Mouse (Mus musculus): ENCODE measurements at regions not wholly inside any gene's neighbourhood (a gene's known extent, or its start where the extent isn't known, plus 50 kb on each side); places are given as distances from the start of the nearest gene placed in this dataset.

DNA sequence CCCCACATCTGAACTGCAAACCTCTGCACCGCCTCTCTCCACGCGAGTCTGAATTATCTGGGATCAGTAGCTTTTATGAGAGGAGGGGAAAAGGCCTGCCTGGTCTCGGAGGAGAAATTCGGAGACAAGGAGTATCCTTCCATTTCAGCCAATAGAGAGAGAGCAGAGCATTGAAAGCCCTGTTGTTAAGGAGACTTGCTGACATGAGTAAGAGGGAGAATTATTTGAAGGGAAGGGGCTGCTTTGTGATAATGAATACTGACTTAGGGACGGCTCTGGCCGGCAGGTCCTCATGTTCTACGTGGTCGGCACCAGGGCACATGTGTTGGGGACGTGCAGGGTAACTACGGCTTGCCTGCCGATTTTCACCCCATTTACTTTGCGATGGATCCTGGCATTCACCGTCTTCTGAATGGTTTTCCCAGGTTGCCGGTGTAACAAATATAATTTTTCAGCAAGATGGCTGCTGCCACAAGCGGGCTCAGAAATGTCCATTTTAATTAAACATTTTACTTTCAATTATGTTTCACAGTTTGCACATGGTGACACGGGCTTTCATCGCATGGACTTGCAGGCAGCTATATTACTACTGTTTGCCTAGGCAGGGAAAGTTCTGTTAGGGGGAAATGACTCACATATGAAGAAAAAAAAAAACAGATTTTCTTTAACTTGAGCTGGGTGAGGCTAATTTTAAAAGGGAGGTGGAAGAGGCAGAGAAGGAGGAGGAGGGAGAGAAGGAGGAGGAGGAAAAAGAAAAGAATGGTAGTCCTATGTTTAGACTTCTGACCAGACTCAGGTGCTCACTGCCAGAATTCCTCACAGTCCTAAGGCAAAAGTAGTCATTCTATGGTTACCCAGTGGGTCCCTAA is 744.3 kb upstream of the Arrdc4 start:
- H3K4me2 ChIP-seq (replicated peaks; ENCODE audit: low read depth): no peak overlapping the region
- H3K4me1 ChIP-seq (replicated peaks; ENCODE audit: control insufficient read depth, insufficient read depth, low read length): no peaks in the 10 kb centered on the region
- ATAC-seq: no peak
- H3K9ac ChIP-seq (ENCODE audit: low read depth, low read length): no peak overlapping the region
- H3K4me3 ChIP-seq (ENCODE audit: low read depth, low read length): no peak overlapping the region
- H3K9me3 ChIP-seq (ENCODE audit: control insufficient read depth): no peaks in the 10 kb centered on the region
- 0 out of 2 replicates have a peak, but pooled peaks cover 2% of the 10 kb centered on the region for H3K27me3 ChIP-seq (replicated peaks; ENCODE audit: control insufficient read depth, insufficient read depth, low read length)
- 76% methylated on average over 18 of the region's 18 CpGs for WGBS
- H3K36me3 ChIP-seq (ENCODE audit: control insufficient read depth, insufficient read depth): no peaks in the 10 kb centered on the region
- TF ChIP-seq CTCF (IDR thresholded peaks at IDR 0.05; ENCODE audit: low read depth): no peak
- no peak overlapping the region for H3K27ac ChIP-seq (ENCODE audit: low read depth, low read length)

DNA sequence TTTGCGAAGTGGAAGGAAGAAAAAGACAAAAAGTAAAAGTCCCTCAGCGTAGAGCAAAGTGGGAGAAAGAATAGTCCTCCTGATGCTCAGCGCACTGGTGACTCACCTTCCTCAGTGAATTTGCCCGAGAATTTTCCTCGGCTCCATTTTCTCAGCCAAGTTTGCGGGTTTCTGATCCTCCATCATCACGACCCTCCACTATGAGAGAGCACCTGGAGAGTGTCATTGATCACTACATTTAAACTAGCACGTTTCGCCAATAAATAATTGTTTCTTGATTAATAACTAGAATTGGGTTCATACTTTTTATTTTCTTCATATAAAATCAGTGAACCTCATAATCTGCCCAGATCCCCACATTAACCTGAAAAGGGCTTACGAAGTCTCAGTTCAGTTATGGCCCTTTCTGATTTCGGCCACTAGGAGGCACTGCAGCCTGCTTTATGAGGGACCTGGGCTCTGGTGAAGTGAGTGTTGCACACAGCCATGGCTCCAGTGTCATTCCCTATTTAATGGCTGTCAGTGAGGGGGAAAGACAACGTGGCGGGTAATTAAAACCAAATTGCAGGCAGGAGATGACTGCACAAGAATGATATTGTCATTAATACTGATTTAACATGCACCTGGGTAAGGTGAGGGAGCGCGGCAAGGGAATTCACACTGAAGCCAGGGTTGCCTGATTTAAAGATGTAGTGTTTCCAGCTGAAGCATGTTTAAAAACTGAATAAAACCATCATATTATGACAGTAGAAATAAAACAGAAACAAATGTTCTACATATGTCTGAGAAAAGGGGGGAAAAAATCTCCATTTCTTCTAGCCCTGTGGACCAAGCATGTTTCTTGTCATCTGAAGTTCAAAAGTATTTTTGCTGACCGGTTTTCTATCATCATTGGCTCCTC is 741.8 kb upstream of the Arrdc4 start:
- peak; percentile 94 for TF ChIP-seq CTCF (IDR thresholded peaks at IDR 0.05; ENCODE audit: low read depth)
- WGBS: 32% methylated on average over 16 of the region's 16 CpGs
- Histone ChIP-seq H3K9ac (ENCODE audit: low read depth, low read length) (no peak overlapping the region), H3K27me3 (replicated peaks; ENCODE audit: control insufficient read depth, insufficient read depth, low read length) (0 out of 2 replicates have a peak, but pooled peaks cover 2% of the 10 kb centered on the region), H3K27ac (ENCODE audit: low read depth, low read length) (no peak overlapping the region), H3K4me1 (replicated peaks; ENCODE audit: control insufficient read depth, insufficient read depth, low read length) (no peaks in the 10 kb centered on the region), H3K4me2 (replicated peaks; ENCODE audit: low read depth) (no peak overlapping the region), H3K36me3 (ENCODE audit: control insufficient read depth, insufficient read depth) (no peaks in the 10 kb centered on the region), H3K9me3 (ENCODE audit: control insufficient read depth) (no peaks in the 10 kb centered on the region), H3K4me3 (ENCODE audit: low read depth, low read length) (no peak overlapping the region)
- peak; percentile 51; the same call in 1 of the 2 replicates for ATAC-seq

DNA sequence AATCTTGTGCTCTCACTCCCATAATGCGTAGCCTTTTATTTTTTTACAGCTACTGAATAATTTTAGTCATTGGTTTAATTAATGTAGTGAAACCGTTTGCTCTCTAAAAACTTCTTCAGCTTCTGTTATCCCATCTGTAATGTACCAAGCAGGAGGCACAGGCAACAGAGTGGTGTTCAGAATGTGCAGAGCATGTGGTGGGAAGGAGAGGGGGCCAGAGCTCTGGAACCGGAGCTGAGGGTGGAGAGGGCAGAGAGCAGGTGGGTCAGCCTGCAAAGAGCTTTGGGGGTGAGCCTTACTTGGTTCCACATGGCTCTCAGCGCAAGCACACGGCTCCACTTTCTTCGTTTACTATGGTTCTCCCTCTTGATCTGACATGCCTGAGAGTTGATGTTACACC is 739.6 kb upstream of the Arrdc4 start:
- Histone ChIP-seq H3K4me2 (replicated peaks; ENCODE audit: low read depth) (no peak overlapping the region), H3K27ac (ENCODE audit: low read depth, low read length) (no peak overlapping the region), H3K9ac (ENCODE audit: low read depth, low read length) (no peak overlapping the region), H3K4me1 (replicated peaks; ENCODE audit: control insufficient read depth, insufficient read depth, low read length) (no peaks in the 10 kb centered on the region), H3K9me3 (ENCODE audit: control insufficient read depth) (no peaks in the 10 kb centered on the region), H3K36me3 (ENCODE audit: control insufficient read depth, insufficient read depth) (no peaks in the 10 kb centered on the region), H3K4me3 (ENCODE audit: low read depth, low read length) (no peak overlapping the region), H3K27me3 (replicated peaks; ENCODE audit: control insufficient read depth, insufficient read depth, low read length) (0 out of 2 replicates have a peak, but pooled peaks cover 2% of the 10 kb centered on the region)
- no peak for TF ChIP-seq CTCF (IDR thresholded peaks at IDR 0.05; ENCODE audit: low read depth)
- WGBS: 74% methylated on average over 6 of the region's 6 CpGs
- no peak for ATAC-seq

DNA sequence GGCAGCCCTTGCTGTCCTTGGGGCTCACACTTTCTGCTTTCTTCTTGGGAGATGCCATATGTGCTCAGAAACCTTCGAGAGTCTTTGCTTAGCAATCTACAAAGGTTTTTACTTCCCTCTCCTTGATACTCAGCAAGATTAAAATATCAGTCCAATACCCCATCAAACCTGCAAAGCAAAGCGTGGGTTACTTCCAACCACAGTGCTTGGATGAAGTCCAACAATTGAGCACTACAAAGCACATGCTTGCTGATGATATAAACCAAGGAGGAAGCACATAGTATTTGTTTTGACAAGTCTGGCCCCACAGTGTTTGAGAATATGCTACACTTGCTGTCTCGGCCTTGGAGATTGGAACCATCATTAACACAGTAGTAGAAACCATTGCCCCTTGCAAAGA is 738.1 kb upstream of the Arrdc4 start:
- WGBS: 41% methylated on average over 3 of the region's 3 CpGs
- H3K9ac ChIP-seq (ENCODE audit: low read depth, low read length): no peak overlapping the region
- no peaks in the 10 kb centered on the region for H3K36me3 ChIP-seq (ENCODE audit: control insufficient read depth, insufficient read depth)
- no peak for ATAC-seq
- no peak overlapping the region for H3K4me2 ChIP-seq (replicated peaks; ENCODE audit: low read depth)
- no peak for TF ChIP-seq CTCF (IDR thresholded peaks at IDR 0.05; ENCODE audit: low read depth)
- no peaks in the 10 kb centered on the region for H3K9me3 ChIP-seq (ENCODE audit: control insufficient read depth)
- 0 out of 2 replicates have a peak, but pooled peaks cover 2% of the 10 kb centered on the region for H3K27me3 ChIP-seq (replicated peaks; ENCODE audit: control insufficient read depth, insufficient read depth, low read length)
- no peaks in the 10 kb centered on the region for H3K4me1 ChIP-seq (replicated peaks; ENCODE audit: control insufficient read depth, insufficient read depth, low read length)
- H3K27ac ChIP-seq (ENCODE audit: low read depth, low read length): no peak overlapping the region
- no peak overlapping the region for H3K4me3 ChIP-seq (ENCODE audit: low read depth, low read length)

DNA sequence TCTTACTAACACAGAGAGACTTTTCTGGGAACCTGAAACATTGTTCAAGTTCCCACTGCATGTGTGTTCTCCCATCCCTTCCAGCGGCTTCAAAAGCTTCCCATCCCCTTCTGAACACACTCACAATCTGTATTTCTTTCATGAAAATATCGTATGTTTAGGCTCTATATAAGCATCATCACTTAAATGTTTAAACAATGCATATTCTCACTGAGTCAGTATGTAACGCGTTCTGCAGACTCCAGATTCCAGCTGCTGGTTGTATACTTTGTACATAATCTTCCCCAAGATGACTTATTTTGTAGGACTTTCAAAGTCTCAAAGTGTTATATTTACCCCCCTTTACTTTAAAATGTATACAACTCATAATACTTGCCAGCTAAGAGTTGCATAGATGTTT is 735.5 kb upstream of the Arrdc4 start:
- WGBS: 58% methylated on average over 4 of the region's 4 CpGs
- Histone ChIP-seq H3K36me3 (ENCODE audit: control insufficient read depth, insufficient read depth) (no peaks in the 10 kb centered on the region), H3K4me2 (replicated peaks; ENCODE audit: low read depth) (no peak overlapping the region), H3K27ac (ENCODE audit: low read depth, low read length) (no peak overlapping the region), H3K4me1 (replicated peaks; ENCODE audit: control insufficient read depth, insufficient read depth, low read length) (no peaks in the 10 kb centered on the region), H3K9ac (ENCODE audit: low read depth, low read length) (no peak overlapping the region), H3K9me3 (ENCODE audit: control insufficient read depth) (no peaks in the 10 kb centered on the region), H3K4me3 (ENCODE audit: low read depth, low read length) (no peak overlapping the region), H3K27me3 (replicated peaks; ENCODE audit: control insufficient read depth, insufficient read depth, low read length) (no peaks in the 10 kb centered on the region)
- ATAC-seq: no peak
- TF ChIP-seq CTCF (IDR thresholded peaks at IDR 0.05; ENCODE audit: low read depth): no peak

All from intestine, postnatal 0 days (tissue).